Mouse (Mus musculus) cerebellum, adult 2 months (tissue): ENCODE results near the gene Hoxb5.

ENCODE experiments used
- CTCF ChIP-seq: fragments of 200-500 bp; IDR thresholded peaks from 2 replicates; pipeline ENCODE4 v1.5.1; 2011; ENCODE audit warnings: low read depth, mild to moderate bottlenecking, control low read depth, low read length, moderate library complexity, borderline replicate concordance; ENCODE audit not compliant: insufficient read depth
- POLR2A ChIP-seq: fragments of 200-500 bp; IDR thresholded peaks from 2 replicates; pipeline ENCODE4 v1.6.1; 2011; ENCODE audit warnings: low read length, control low read depth, borderline replicate concordance; ENCODE audit not compliant: insufficient read depth

- TF ChIP-seq CTCF (no peak), POLR2A (no peak)
These were observed 43.9 kb downstream of the Hoxb5 start for GRCm38 (mm10) chr11:96346916-96347520.
